Mouse (Mus musculus) C2C12 (cell line): ENCODE measurements at regions not wholly inside any gene's neighbourhood (a gene's known extent, or its start where the extent isn't known, plus 50 kb on each side); places are given as distances from the start of the nearest gene placed in this dataset.

Source experiments
- CEBPB ChIP-seq: IDR thresholded peaks from one replicate; pipeline ENCODE4 v1.6.1; 2011; ENCODE audit warnings: low read depth, mild to moderate bottlenecking, control low read depth, moderate library complexity
- CTCF ChIP-seq: IDR thresholded peaks from one replicate; pipeline ENCODE4 v1.5.1; 2011; ENCODE audit not compliant: control insufficient read depth, insufficient read depth, insufficient read length
- FOSL1 ChIP-seq: IDR thresholded peaks from one replicate; pipeline ENCODE4 v1.8.0; 2011; ENCODE audit warnings: mild to moderate bottlenecking, low read length; ENCODE audit not compliant: poor library complexity, insufficient read depth, severe bottlenecking
- USF1 ChIP-seq: IDR thresholded peaks from one replicate; pipeline ENCODE4 v1.6.1; 2011; ENCODE audit warnings: low read depth, mild to moderate bottlenecking, control low read depth, moderate library complexity

DNA sequence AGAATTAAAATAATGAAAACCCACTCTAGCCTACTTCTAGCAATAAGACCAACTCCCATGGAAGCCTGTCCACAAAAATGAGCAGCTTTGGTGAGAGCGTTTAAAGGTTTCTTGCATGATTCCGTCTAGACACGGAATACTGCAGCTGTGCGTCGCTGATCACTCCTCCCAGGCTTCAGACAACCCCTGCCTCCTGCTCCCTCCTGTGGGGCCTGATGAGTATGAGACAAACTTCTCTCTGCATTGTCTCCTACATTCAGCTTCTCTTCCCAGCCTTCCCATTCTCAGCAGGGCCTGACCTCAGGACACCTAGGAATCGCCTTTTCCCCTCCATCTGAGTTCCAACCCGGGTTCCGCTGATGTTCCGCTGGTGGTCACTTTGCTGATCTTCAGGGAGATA, 50.0 kb upstream of the Thbs2 start:
- TF ChIP-seq CTCF (no peak), CEBPB (no peak), USF1 (no peak), FOSL1 (no peak)
